Mouse (Mus musculus) CH12.LX (cell line): ENCODE data around the gene Adam30. TPM values are rescaled to one million over a fixed set of nuclear protein-coding genes. Genes with fewer than 3 reads are reported as not detected.

Experiments used
- DNase-seq: peaks from one replicate; pipeline ENCODE4 v3.0.0-alpha.2; 2013; ENCODE audit errors: extremely low read depth
- H3K27ac ChIP-seq: 2 replicates; pipeline ENCODE4 v1.5.1; 2012; ENCODE audit warnings: low read depth, mild to moderate bottlenecking, control low read depth, moderate library complexity; ENCODE audit not compliant: insufficient read depth
- H3K27me3 ChIP-seq: replicated peaks from 2 replicates; pipeline ENCODE3; 2012; ENCODE audit warnings: inconsistent platforms
- H3K36me3 ChIP-seq, 2 experiments: replicated peaks in 1 of 2; 2 replicates each; pipeline versions ENCODE3 to v1.6.1; 2012; ENCODE audit warnings: inconsistent platforms in 1 of 2, low read length in 1 of 2, mild to moderate bottlenecking in 1 of 2, mixed read lengths in 1 of 2, moderate library complexity in 1 of 2; ENCODE audit not compliant: control insufficient read depth in 1 of 2, insufficient read depth in 1 of 2
- H3K4me1 ChIP-seq, 2 experiments: 2 replicates each; pipeline ENCODE4 v1.6.1; 2012; ENCODE audit warnings: inconsistent platforms in 1 of 2, moderate library complexity in 1 of 2; ENCODE audit not compliant: insufficient read depth in 2 of 2, control insufficient read depth in 1 of 2
- H3K4me2 ChIP-seq: 2 replicates; pipeline ENCODE4 v1.6.1; 2012; ENCODE audit warnings: low read depth, mild to moderate bottlenecking, control low read depth; ENCODE audit not compliant: poor library complexity, insufficient read depth, severe bottlenecking
- H3K4me3 ChIP-seq, 3 experiments: fragments of 150-350 bp in 1 of 3; sonication (generic) in 1 of 3; replicated peaks in 1 of 3; 2 replicates each; pipeline versions ENCODE3 to v1.5.1; 2011 to 2012; ENCODE audit warnings: low read depth in 2 of 3, low read length in 2 of 3, mild to moderate bottlenecking in 2 of 3, moderate library complexity in 2 of 3, control low read depth in 1 of 3, improper control_type of control experiment in 1 of 3, inconsistent platforms in 1 of 3, mixed read lengths in 1 of 3; ENCODE audit not compliant: poor library complexity in 1 of 3
- H3K79me2 ChIP-seq: replicated peaks from 2 replicates; pipeline ENCODE4 v1.6.1; 2012; ENCODE audit warnings: mild to moderate bottlenecking, moderate library complexity; ENCODE audit not compliant: control insufficient read depth, poor library complexity, insufficient read depth, severe bottlenecking; ENCODE audit errors: extremely low read depth
- H3K9ac ChIP-seq: 2 replicates; pipeline ENCODE4 v1.6.1; 2012; ENCODE audit warnings: low read depth, mild to moderate bottlenecking, control low read depth, moderate library complexity; ENCODE audit not compliant: insufficient read depth
- H3K9me3 ChIP-seq: replicated peaks from 2 replicates; pipeline ENCODE3; 2012; ENCODE audit warnings: low read length, inconsistent platforms, mixed read lengths
- CHD1 ChIP-seq: IDR thresholded peaks from 2 replicates; pipeline ENCODE4 v1.6.1; 2012; ENCODE audit warnings: low read depth, low read length, improper control_type of control experiment, inconsistent platforms
- ETS1 ChIP-seq: conservative IDR thresholded peaks from 2 replicates; pipeline ENCODE4 v1.6.1; 2012; ENCODE audit warnings: low read depth, mild to moderate bottlenecking, inconsistent platforms, low read length, improper control_type of control experiment, moderate library complexity
- HCFC1 ChIP-seq: IDR thresholded peaks from 2 replicates; pipeline ENCODE4 v1.6.1; 2012; ENCODE audit warnings: low read depth, mild to moderate bottlenecking, inconsistent platforms, low read length, improper control_type of control experiment
- IRF4 ChIP-seq: IDR thresholded peaks from 2 replicates; pipeline ENCODE4 v1.6.1; 2014; ENCODE audit warnings: low read depth, mild to moderate bottlenecking, inconsistent platforms, low read length, improper control_type of control experiment
- JUND ChIP-seq: conservative IDR thresholded peaks from 2 replicates; pipeline ENCODE4 v1.6.1; 2011; ENCODE audit warnings: low read depth, low read length, improper control_type of control experiment
- MAFK ChIP-seq: IDR thresholded peaks from 2 replicates; pipeline ENCODE4 v1.6.1; 2011; ENCODE audit warnings: low read length, improper control_type of control experiment; ENCODE audit not compliant: insufficient replicate concordance
- MAX ChIP-seq: IDR thresholded peaks from 2 replicates; pipeline ENCODE4 v1.6.1; 2011; ENCODE audit warnings: low read length, improper control_type of control experiment
- MAZ ChIP-seq: IDR thresholded peaks from 2 replicates; pipeline ENCODE4 v1.6.1; 2012; ENCODE audit warnings: low read depth, mild to moderate bottlenecking, inconsistent platforms, low read length, improper control_type of control experiment, moderate library complexity
- MEF2A ChIP-seq: IDR thresholded peaks from 2 replicates; pipeline ENCODE4 v1.6.1; 2014; ENCODE audit warnings: low read depth, mild to moderate bottlenecking, inconsistent platforms, low read length, improper control_type of control experiment, borderline replicate concordance
- MXI1 ChIP-seq: IDR thresholded peaks from 2 replicates; pipeline ENCODE4 v1.6.1; 2011; ENCODE audit warnings: mild to moderate bottlenecking, low read depth, low read length, improper control_type of control experiment
- POLR2AphosphoS2 ChIP-seq: IDR thresholded peaks from 2 replicates; pipeline ENCODE4 v1.6.1; 2011; ENCODE audit warnings: low read depth, low read length, improper control_type of control experiment
- SMC3 ChIP-seq: IDR thresholded peaks from 2 replicates; pipeline ENCODE4 v1.6.1; 2011; ENCODE audit warnings: low read depth, low read length, improper control_type of control experiment
- USF1 ChIP-seq: IDR thresholded peaks from 2 replicates; pipeline ENCODE4 v1.6.1; 2014; ENCODE audit warnings: low read depth, mild to moderate bottlenecking, inconsistent platforms, low read length, improper control_type of control experiment
- ZNF384 ChIP-seq: IDR thresholded peaks from 2 replicates; pipeline ENCODE4 v1.6.1; 2012; ENCODE audit warnings: low read depth, low read length, improper control_type of control experiment, inconsistent platforms
- dilution Hi-C: fragments of 300-500 bp; cut with MboI; formaldehyde crosslinking; loops from 2 replicates; pipeline ENCODE4 v1.14.3; 2020; ENCODE audit warnings: low sequenced_read_pairs; ENCODE audit not compliant: extremely low pct_unique_long_range_greater_than_20kb, extremely low pct_ligation_motif_present
- in situ Hi-C: fragments of 300-500 bp; cut with MboI; formaldehyde crosslinking; loops from 3 replicates; pipeline ENCODE4 v1.14.3; 2019; ENCODE audit warnings: low sequenced_read_pairs, low pct_ligation_motif_present, low pct_unique_long_range_greater_than_20kb, mixed read lengths
- polyA plus RNA-seq: library from polyadenylated mRNA; unstranded; fragments of >175 nt; gene quantifications from 2 replicates; pipeline ENCODE4 v1.2.1, GENCODE M21; 2012; ENCODE audit warnings: low read depth; ENCODE audit not compliant: insufficient read length
- total RNA-seq, 2 experiments: library from RNA; depleted of rRNA; stranded (reverse); fragments of 300-350 nt in 1 of 2; fragments of >200 nt in 1 of 2; gene quantifications; 2 replicates each; pipeline ENCODE4 v1.2.3; 2012 to 2014

Gene Adam30
- total and polyA plus RNA-seq, 3 experiments: not detected

DNA sequence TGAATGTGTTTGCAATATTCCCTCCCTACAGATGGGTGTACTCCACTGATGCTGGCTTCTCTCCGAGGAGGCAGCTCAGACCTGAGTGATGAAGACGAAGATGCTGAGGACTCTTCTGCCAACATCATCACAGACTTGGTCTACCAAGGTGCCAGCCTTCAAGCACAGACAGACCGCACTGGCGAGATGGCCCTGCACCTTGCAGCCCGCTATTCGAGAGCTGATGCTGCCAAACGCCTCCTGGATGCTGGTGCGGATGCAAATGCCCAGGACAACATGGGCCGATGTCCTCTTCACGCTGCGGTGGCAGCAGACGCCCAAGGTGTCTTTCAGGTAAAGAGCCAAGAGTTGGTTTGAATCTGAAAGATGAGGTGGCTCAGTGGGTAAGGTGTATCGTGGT lies 17.6 kb upstream of the Adam30 start:
- no peaks in the 10 kb centered on the region for H3K79me2 ChIP-seq
- H3K4me2 ChIP-seq: no peak overlapping the region
- H3K27ac ChIP-seq: no peak overlapping the region
- in situ Hi-C loops (no loop called here), dilution Hi-C loops (no loop called here)
- no peaks in the 10 kb centered on the region for H3K27me3 ChIP-seq
- H3K4me3 ChIP-seq: no peak overlapping the region
- TF ChIP-seq SMC3: no peak
- TF ChIP-seq JUND: no peak
- TF ChIP-seq MAZ: no peak
- TF ChIP-seq ETS1: no peak
- no peak for TF ChIP-seq MEF2A
- no peak for TF ChIP-seq CHD1
- TF ChIP-seq MAX: no peak
- TF ChIP-seq USF1: no peak
- TF ChIP-seq MAFK: no peak
- TF ChIP-seq IRF4: no peak
- no peak for TF ChIP-seq ZNF384
- no peak for TF ChIP-seq HCFC1
- H3K9me3 ChIP-seq: peaks cover 2% of the 10 kb centered on the region
- H3K4me1 ChIP-seq: no peaks in the 10 kb centered on the region
- no peak for DNase-seq
- no peak overlapping the region for H3K9ac ChIP-seq
- H3K36me3 ChIP-seq: peaks cover 49 to 95% of the 10 kb centered on the region in 2 experiments

GRCm38 (mm10) chr3:98145204-98145603 lies 15.2 kb upstream of the Adam30 start:
- no peaks in the 10 kb centered on the region for H3K4me1 ChIP-seq
- H3K36me3 ChIP-seq: peaks cover 47 to 88% of the 10 kb centered on the region in 2 experiments
- dilution Hi-C loops (no loop called here), in situ Hi-C loops (no loop called here)
- H3K4me2 ChIP-seq: no peak overlapping the region
- no peaks in the 10 kb centered on the region for H3K27me3 ChIP-seq
- no peak overlapping the region for H3K4me3 ChIP-seq
- H3K79me2 ChIP-seq: no peaks in the 10 kb centered on the region
- TF ChIP-seq MAFK: no peak
- TF ChIP-seq POLR2AphosphoS2: no peak
- no peak for TF ChIP-seq MXI1
- DNase-seq: no peak
- peaks cover 2% of the 10 kb centered on the region for H3K9me3 ChIP-seq
- H3K9ac ChIP-seq: no peak overlapping the region
- H3K27ac ChIP-seq: no peak overlapping the region
